In the genomic region with DNA sequence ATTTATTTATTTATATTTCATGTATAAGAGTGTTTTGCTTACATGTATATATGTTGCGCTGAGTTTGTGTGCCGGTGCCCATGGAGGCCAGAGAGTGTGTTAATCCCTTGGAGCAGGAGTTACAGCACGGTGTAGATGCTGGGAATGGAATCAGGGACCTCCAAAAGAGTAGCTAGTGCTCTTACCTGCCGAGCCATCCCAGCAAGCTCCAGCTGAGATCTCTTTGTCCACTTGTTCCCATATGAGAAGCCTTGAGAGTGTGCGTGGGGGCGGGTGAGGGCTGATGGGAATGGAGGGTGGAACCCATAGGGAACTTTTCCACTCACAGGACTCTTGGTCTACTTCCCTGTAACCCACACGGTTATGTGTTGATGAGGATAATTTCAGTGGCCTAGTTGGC, we compare ENCODE assay signal across 14 mouse cellular contexts.
"Had no signal": no experiment of that assay in that cellular context is flagged by ENCODE, and none has a peak within 500 bp of the region (broad histone marks: within the 10 kb centered on the region; RNA-seq: fewer than 3 reads in every experiment).

No protein-coding gene starts in this region.

- H3K9me3 ChIP-seq: megakaryocyte, embryonic 14.5 days; midbrain, embryonic 15.5 days; neural tube, embryonic 12.5 days had no signal

- H3K27me3 ChIP-seq: limb, embryonic 13.5 days; megakaryocyte, embryonic 14.5 days; midbrain, embryonic 15.5 days; neural tube, embryonic 12.5 days had no signal

- H3K4me2 ChIP-seq: limb, embryonic 13.5 days; midbrain, embryonic 11.5 days; midbrain, embryonic 15.5 days; neural tube, embryonic 12.5 days had no signal

- ATAC-seq: hindbrain, postnatal 0 days; midbrain, embryonic 15.5 days had no signal

- H3K4me1 ChIP-seq: limb, embryonic 13.5 days; neural tube, embryonic 12.5 days had no signal

- H3K4me3 ChIP-seq: layer of hippocampus, adult 2 months; limb, embryonic 13.5 days; midbrain, embryonic 15.5 days; neural tube, embryonic 12.5 days had no signal

- H3K36me3 ChIP-seq: limb, embryonic 13.5 days; midbrain, embryonic 15.5 days; neural tube, embryonic 12.5 days had no signal

- DNase-seq: kidney, adult 9 months; kidney, postnatal 4 days; left cerebral cortex, postnatal 4 days; lung, adult 2 months; retina, postnatal 1 day; right cerebral cortex, postnatal 14 days had no signal

- H3K9ac ChIP-seq: limb, embryonic 13.5 days; liver, embryonic 14.5 days; midbrain, embryonic 15.5 days; neural tube, embryonic 12.5 days had no signal

- H3K27ac ChIP-seq: hindbrain, postnatal 0 days; layer of hippocampus, adult 2 months; limb, embryonic 13.5 days; liver, embryonic 14.5 days; midbrain, embryonic 15.5 days; neural tube, embryonic 12.5 days had no signal
